Mouse (Mus musculus): ENCODE results near the gene Olfr646.

The Olfr646 gene

GRCm38 (mm10) chr7:104104757-104104972 lies at the start of gene Olfr646:
Gene Olfr646, plus strand, starts transcription at chr7:104104873.
- DNase-seq (ENCODE audit: low spot score): no peak

GRCm38 (mm10) chr7:104059215-104059614 lies 45.5 kb upstream of the Olfr646 start:
- no peak for DNase-seq (ENCODE audit: low spot score)

- no peak for DNase-seq (ENCODE audit: low spot score)
Measured at GRCm38 (mm10) chr7:104061345-104061744, 43.3 kb upstream of the Olfr646 start, which contains the start of gene 4930516K23Rik. Gene 4930516K23Rik, minus strand, starts transcription at chr7:104061445.

GRCm38 (mm10) chr7:104071769-104072168 lies 32.9 kb upstream of the Olfr646 start, which contains the start of gene Olfr644:
Gene Olfr644, minus strand, starts transcription at chr7:104071869.
- no peak for DNase-seq (ENCODE audit: low spot score)

GRCm38 (mm10) chr7:104085365-104085764 lies 19.3 kb upstream of the Olfr646 start, which contains the start of gene Olfr645:
Gene Olfr645, minus strand, starts transcription at chr7:104085465.
- no peak for DNase-seq (ENCODE audit: low spot score)

- DNase-seq (ENCODE audit: low spot score): no peak
Measured at GRCm38 (mm10) chr7:104103913-104104756, 538 bp upstream of the Olfr646 start.

GRCm38 (mm10) chr7:104129726-104130125 lies 25.1 kb downstream of the Olfr646 start, which contains the start of gene Ubqln5:
Gene Ubqln5, minus strand, starts transcription at chr7:104129826.
- DNase-seq (ENCODE audit: low spot score): no peak

GRCm38 (mm10) chr7:104137305-104137704 lies 32.6 kb downstream of the Olfr646 start, which contains the start of gene Olfr643:
Gene Olfr643, minus strand, starts transcription at chr7:104137405.
- DNase-seq (ENCODE audit: low spot score): no peak

GRCm38 (mm10) chr7:104143179-104143578 lies 38.5 kb downstream of the Olfr646 start, which contains the start of gene Ubqln3:
Gene Ubqln3, minus strand, starts transcription at chr7:104143279.
- DNase-seq (ENCODE audit: low spot score): no peak

- DNase-seq (ENCODE audit: low spot score): no peak
Measured at GRCm38 (mm10) chr7:104150456-104150855, 45.8 kb downstream of the Olfr646 start, which contains the start of gene Ubqlnl. Gene Ubqlnl, minus strand, starts transcription at chr7:104150556.

All from testis, postnatal 10 days (tissue).